Mouse (Mus musculus) G1E (cell line): Measurements from ENCODE around the gene Dtnbp1.

Experiments
- CTCF ChIP-seq: IDR thresholded peaks from 2 replicates; pipeline ENCODE4 v1.5.1; 2012; ENCODE audit warnings: low read depth, low read length, inconsistent platforms, mixed read lengths
- GATA1 ChIP-seq: IDR thresholded peaks from 2 replicates; pipeline ENCODE4 v1.6.1; 2012; ENCODE audit warnings: borderline replicate concordance, low read length, inconsistent platforms, mixed read lengths
- GATA2 ChIP-seq: IDR thresholded peaks from 2 replicates; pipeline ENCODE4 v1.6.1; 2012; ENCODE audit warnings: low read depth, low read length, inconsistent platforms, borderline replicate concordance
- POLR2AphosphoS5 ChIP-seq: IDR thresholded peaks from 2 replicates; pipeline ENCODE4 v1.6.1; 2012; ENCODE audit warnings: low read depth, low read length, inconsistent platforms; ENCODE audit not compliant: insufficient replicate concordance
- TAL1 ChIP-seq: conservative IDR thresholded peaks from 2 replicates; pipeline ENCODE4 v1.6.1; 2012; ENCODE audit warnings: low read depth, low read length, inconsistent platforms, mixed read lengths

DNA sequence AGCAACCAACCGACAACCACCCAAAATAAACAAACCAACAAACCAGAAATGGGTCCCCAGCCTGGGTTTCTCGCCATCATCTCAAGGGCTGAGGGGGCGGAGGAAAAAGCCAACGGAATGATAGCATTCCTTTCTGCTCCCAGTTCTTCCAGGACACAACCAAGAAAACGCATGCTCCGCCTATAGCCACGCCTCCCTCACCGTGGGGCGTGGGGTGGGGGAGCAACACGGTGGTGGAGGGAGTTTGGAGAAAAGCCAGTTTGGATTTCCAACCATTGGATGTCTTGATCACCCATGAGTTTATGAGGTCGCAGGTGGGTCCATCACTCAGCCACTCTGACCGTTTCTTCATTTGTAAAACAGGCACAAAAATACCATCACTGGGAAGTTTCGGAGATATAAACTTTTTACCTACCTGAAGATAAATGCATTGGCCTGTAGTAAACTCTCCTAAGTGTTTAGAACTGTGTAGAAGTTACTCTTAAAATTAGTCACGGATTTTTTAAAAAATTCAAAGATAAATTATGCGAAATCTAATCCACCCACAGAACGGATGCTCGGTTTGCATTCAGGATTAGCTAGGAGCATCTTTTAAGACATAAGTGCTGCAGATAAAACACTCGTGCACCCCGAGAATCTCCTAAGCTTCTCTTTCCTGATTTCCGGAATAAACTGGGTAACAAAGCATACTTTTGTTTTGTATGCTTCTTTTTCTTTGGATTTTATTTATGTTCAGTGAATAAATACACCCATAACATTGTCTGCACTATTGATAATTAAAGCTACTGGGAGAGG lies 21.6 kb upstream of the Dtnbp1 start:
- no peak for TF ChIP-seq TAL1
- TF ChIP-seq CTCF = no peak
- no peak for TF ChIP-seq GATA1
- TF ChIP-seq POLR2AphosphoS5 = no peak
- no peak for TF ChIP-seq GATA2
